Mouse (Mus musculus): Measurements from ENCODE around the gene Pipox.
A peak's percentile ranks its signal among the peaks of the same experiment; 100 is the strongest.

The Pipox gene

GRCm38 (mm10) chr11:77908468-77908867 is 14.6 kb upstream of the Pipox start:
- DNase-seq (ENCODE audit: low spot score), result no peak

GRCm38 (mm10) chr11:77906747-77907174 is 12.9 kb upstream of the Pipox start:
- DNase-seq (ENCODE audit: low spot score), result peak; percentile 48

- DNase-seq (ENCODE audit: low spot score), result no peak
Measured at GRCm38 (mm10) chr11:77906097-77906687, 12.3 kb upstream of the Pipox start.

GRCm38 (mm10) chr11:77904707-77905106 is 10.8 kb upstream of the Pipox start:
- no peak for DNase-seq (ENCODE audit: low spot score)

- DNase-seq (ENCODE audit: low spot score), result no peak
Measured at GRCm38 (mm10) chr11:77903761-77904160, 9.9 kb upstream of the Pipox start.

GRCm38 (mm10) chr11:77901775-77902355 is 8.0 kb upstream of the Pipox start:
- DNase-seq (ENCODE audit: low spot score), result no peak

- no peak for DNase-seq (ENCODE audit: low spot score)
Measured at GRCm38 (mm10) chr11:77901366-77901765, 7.5 kb upstream of the Pipox start.

GRCm38 (mm10) chr11:77900696-77901095 is 6.8 kb upstream of the Pipox start:
- no peak for DNase-seq (ENCODE audit: low spot score)

- DNase-seq (ENCODE audit: low spot score), result no peak
Measured at GRCm38 (mm10) chr11:77900187-77900586, 6.3 kb upstream of the Pipox start.

GRCm38 (mm10) chr11:77896820-77897805 is 3.2 kb upstream of the Pipox start:
- DNase-seq (ENCODE audit: low spot score), result peak; percentile 45

- no peak for DNase-seq (ENCODE audit: low spot score)
Measured at GRCm38 (mm10) chr11:77896480-77896819, 2.6 kb upstream of the Pipox start.

- DNase-seq (ENCODE audit: low spot score), result no peak
Measured at GRCm38 (mm10) chr11:77896011-77896410, 2.1 kb upstream of the Pipox start.

GRCm38 (mm10) chr11:77894967-77895366 is 1.1 kb upstream of the Pipox start:
- no peak for DNase-seq (ENCODE audit: low spot score)

- no peak for DNase-seq (ENCODE audit: low spot score)
Measured at GRCm38 (mm10) chr11:77893283-77893682, 613 bp downstream of the Pipox start.

GRCm38 (mm10) chr11:77892883-77893282 is 1.0 kb downstream of the Pipox start:
- no peak for DNase-seq (ENCODE audit: low spot score)

- no peak for DNase-seq (ENCODE audit: low spot score)
Measured at GRCm38 (mm10) chr11:77890648-77891258, 3.1 kb downstream of the Pipox start.

- DNase-seq (ENCODE audit: low spot score), result no peak
Measured at GRCm38 (mm10) chr11:77889484-77889883, 4.4 kb downstream of the Pipox start.

- no peak for DNase-seq (ENCODE audit: low spot score)
Measured at GRCm38 (mm10) chr11:77888846-77889245, 5.0 kb downstream of the Pipox start.

- DNase-seq (ENCODE audit: low spot score), result peak; percentile 72
Measured at GRCm38 (mm10) chr11:77887373-77887960, 6.4 kb downstream of the Pipox start.

GRCm38 (mm10) chr11:77885246-77885575 is 8.7 kb downstream of the Pipox start:
- peak; percentile 75 for DNase-seq (ENCODE audit: low spot score)

GRCm38 (mm10) chr11:77884524-77885245 is 9.2 kb downstream of the Pipox start:
- DNase-seq (ENCODE audit: low spot score), result no peak

GRCm38 (mm10) chr11:77876760-77877148 is 17.1 kb downstream of the Pipox start:
- no peak for DNase-seq (ENCODE audit: low spot score)
